Mouse (Mus musculus): ENCODE measurements around the gene Inafm2.

GRCm38 (mm10) chr2:118790221-118790550 lies 44.6 kb downstream of the Inafm2 start:
- no peak for TF ChIP-seq POLR2A (IDR thresholded peaks at IDR 0.05; ENCODE audit: low read depth, low read length)
- TF ChIP-seq CTCF (IDR thresholded peaks at IDR 0.05; ENCODE audit: borderline replicate concordance, insufficient read depth, low read length) = no peak

Data from embryonic fibroblast, embryonic 13.5 days (primary cell).